In genomic region chr4:57886888-57887230, GRCm38 (mm10) we compare ENCODE assay signal across 24 mouse cellular contexts. TPM values are rescaled to one million over a fixed set of nuclear protein-coding genes. Genes with fewer than 3 reads are reported as not detected.
DNase-seq lines count a peak whose midpoint lies in the region; ATAC-seq and TF ChIP-seq lines count a peak whose summit lies in the region.
"Had no signal": no experiment of that assay in that cellular context is flagged by ENCODE, and none has a peak within 500 bp of the region (broad histone marks: within the 10 kb centered on the region; RNA-seq: fewer than 3 reads in every experiment).

No protein-coding gene starts in this region.

- TF ChIP-seq CTCF in liver, adult 2 months (IDR thresholded peaks at IDR 0.05; ENCODE audit: low read depth, low read length), result no peak

- no peak overlapping the region for H3K4me3 ChIP-seq in heart, embryonic 10.5 days
- H3K4me3 ChIP-seq in liver, adult 2 months (ENCODE audit: insufficient read depth, low read depth, low read length), result no peak overlapping the region
- no peak overlapping the region for H3K4me3 ChIP-seq in midbrain, embryonic 11.5 days (ENCODE audit: low read depth, low read length)
- H3K4me3 ChIP-seq: embryonic facial prominence, embryonic 13.5 days; embryonic facial prominence, embryonic 15.5 days; erythroblast, embryonic 14.5 days; forebrain, embryonic 13.5 days; forebrain, embryonic 15.5 days had no signal

- no peak for TF ChIP-seq POLR2A in liver, adult 2 months (IDR thresholded peaks at IDR 0.05; ENCODE audit: extremely low read depth, insufficient read depth, low read length)

- no peak overlapping the region for H3K27ac ChIP-seq in heart, embryonic 10.5 days
- peak overlapping the region; percentile 60 for H3K27ac ChIP-seq in liver, adult 2 months (replicated peaks; ENCODE audit: insufficient read depth, low read depth, low read length)
- H3K27ac ChIP-seq in midbrain, embryonic 11.5 days (ENCODE audit: low read depth, low read length), result no peak overlapping the region
- H3K27ac ChIP-seq: embryonic facial prominence, embryonic 13.5 days; embryonic facial prominence, embryonic 15.5 days; forebrain, embryonic 13.5 days; forebrain, embryonic 15.5 days had no signal

- H3K9me3 ChIP-seq in heart, embryonic 10.5 days, result no peaks in the 10 kb centered on the region
- no peaks in the 10 kb centered on the region for H3K9me3 ChIP-seq in midbrain, embryonic 11.5 days (ENCODE audit: control insufficient read depth, low read length)
- H3K9me3 ChIP-seq: embryonic facial prominence, embryonic 13.5 days; embryonic facial prominence, embryonic 15.5 days; forebrain, embryonic 13.5 days; forebrain, embryonic 15.5 days had no signal

- H3K36me3 ChIP-seq in heart, embryonic 10.5 days, result peaks cover 3% of the 10 kb centered on the region; the same call in 1 of the 2 replicates
- no peaks in the 10 kb centered on the region for H3K36me3 ChIP-seq in liver, adult 2 months (ENCODE audit: control insufficient read depth, insufficient read depth, low read length)
- H3K36me3 ChIP-seq in midbrain, embryonic 11.5 days (ENCODE audit: control insufficient read depth, insufficient read depth, low read length), result no peaks in the 10 kb centered on the region
- H3K36me3 ChIP-seq: embryonic facial prominence, embryonic 13.5 days; embryonic facial prominence, embryonic 15.5 days; forebrain, embryonic 15.5 days had no signal

- peaks cover 2% of the 10 kb centered on the region; the same call in 1 of the 2 replicates for H3K79me2 ChIP-seq in liver, adult 2 months (ENCODE audit: control insufficient read depth, insufficient read depth, low read length)

- H3K4me1 ChIP-seq in heart, embryonic 10.5 days, result peaks cover 43% of the 10 kb centered on the region
- H3K4me1 ChIP-seq in liver, adult 2 months (ENCODE audit: control insufficient read depth, insufficient read depth, low read length), result peaks cover 18% of the 10 kb centered on the region
- H3K4me1 ChIP-seq in midbrain, embryonic 11.5 days (ENCODE audit: control insufficient read depth, insufficient read depth, low read length), result peaks cover 6% of the 10 kb centered on the region; the same call in 1 of the 2 replicates
- H3K4me1 ChIP-seq: forebrain, embryonic 15.5 days had no signal

- WGBS in heart, embryonic 10.5 days, result 93% methylated on average over 3 of the region's 3 CpGs
- WGBS in liver, adult 2 months, result 36% methylated on average over 3 of the region's 3 CpGs
- WGBS in midbrain, embryonic 11.5 days, result 94% methylated on average over 3 of the region's 3 CpGs

- H3K9ac ChIP-seq in liver, adult 2 months (ENCODE audit: low read depth, low read length), result no peak overlapping the region
- H3K9ac ChIP-seq in midbrain, embryonic 11.5 days (ENCODE audit: low read length), result no peak overlapping the region
- H3K9ac ChIP-seq: embryonic facial prominence, embryonic 13.5 days; embryonic facial prominence, embryonic 15.5 days; forebrain, embryonic 13.5 days; forebrain, embryonic 15.5 days; forebrain, postnatal 0 days had no signal

- H3K27me3 ChIP-seq in heart, embryonic 10.5 days (ENCODE audit: insufficient read depth, poor library complexity, severe bottlenecking), result no peaks in the 10 kb centered on the region
- H3K27me3 ChIP-seq in liver, adult 2 months (ENCODE audit: control insufficient read depth, insufficient read depth, low read length), result no peaks in the 10 kb centered on the region
- no peaks in the 10 kb centered on the region for H3K27me3 ChIP-seq in midbrain, embryonic 11.5 days (ENCODE audit: control insufficient read depth, insufficient read depth, low read length)
- H3K27me3 ChIP-seq: embryonic facial prominence, embryonic 13.5 days; embryonic facial prominence, embryonic 15.5 days; forebrain, embryonic 13.5 days; forebrain, embryonic 15.5 days had no signal

- DNase-seq in heart, embryonic 10.5 days (ENCODE audit: low spot score), result peak; percentile 19
- no peak for DNase-seq in heart, postnatal 4 days
- peak; percentile 92 for DNase-seq in liver, adult 2 months (ENCODE audit: extremely low read depth, low read depth, low spot score)
- no peak for DNase-seq in liver
- no peak for DNase-seq in midbrain, embryonic 11.5 days (ENCODE audit: low spot score, missing footprints)
- DNase-seq: adrenal gland, adult 2 months; adrenal gland, postnatal 10 days; adrenal gland, postnatal 25 days; cerebellum, adult 11 months; cerebellum, adult 18-20 months; cerebellum, adult 8-10 months; cerebellum, adult 9-11 months; cerebellum, postnatal 14 days; cerebellum, postnatal 36 days; embryo, embryonic 11 days; forebrain, postnatal 0 days had no signal

- H3K4me2 ChIP-seq in midbrain, embryonic 11.5 days, result no peak overlapping the region
- H3K4me2 ChIP-seq: embryonic facial prominence, embryonic 13.5 days; embryonic facial prominence, embryonic 15.5 days; forebrain, embryonic 13.5 days; forebrain, embryonic 15.5 days had no signal

- no peak for ATAC-seq in midbrain, embryonic 11.5 days (ENCODE audit: low FRiP score)
- ATAC-seq: forebrain, postnatal 0 days had no signal

RNA-seq across cellular contexts. Expression of gene D630039A03Rik, which starts 29.2 kb away (rescaled TPM):
- polyA plus RNA-seq in heart, embryonic 10.5 days (2016; fragmentation: Nextera tagmentation; extraction: Ambion mirVana), result 0.05 and 0.28 TPM in 2 replicates
- not detected for total RNA-seq in heart, postnatal 4 days (2021)
- total RNA-seq in liver, adult 2 months (2014; rRNA removed), result 3.2 and 4.9 TPM in 2 replicates
- 10.2 and 14.3 TPM in 2 replicates for polyA plus RNA-seq in liver, adult 2 months (2012; rRNA removed)
- polyA plus RNA-seq in midbrain, embryonic 11.5 days (2014; fragmentation: Nextera tagmentation; extraction: Ambion mirVana), result 0.04 TPM in 1 of 2 replicates, not detected in the other
- total RNA-seq: common myeloid progenitor, adult 5-6 weeks; MEL had no signal
- polyA plus RNA-seq: erythroblast, embryonic 14.5 days; forebrain, embryonic 11.5 days; forebrain, embryonic 15.5 days; forebrain, postnatal 0 days had no signal

Comparison
In these comparisons a context has a peak if more than half of its experiments do, and no peak if none do; other contexts are left out.
1. DNase-seq: peak in heart, embryonic 10.5 days (single experiment) and liver, adult 2 months (single experiment); none in heart, postnatal 4 days (single experiment), liver (single experiment) and midbrain, embryonic 11.5 days (single experiment).